ENCODE assay signal across 22 mouse cellular contexts in genomic region chr1:195019062-195019600, GRCm38 (mm10).
DNase-seq lines count a peak whose midpoint lies in the region; TF ChIP-seq lines count a peak whose summit lies in the region.
"Had no signal": no experiment of that assay in that cellular context is flagged by ENCODE, and none has a peak within 500 bp of the region (broad histone marks: within the 10 kb centered on the region; RNA-seq: fewer than 3 reads in every experiment).

No protein-coding gene starts in this region.

- peak; percentile 34 to 42 for DNase-seq in cerebellum, adult 18-20 months
- DNase-seq in cerebellum, postnatal 14 days, result no peak
- peak; percentile 93 for DNase-seq in heart, adult 11 months
- no peak for DNase-seq in heart, adult 8-10 months (ENCODE audit: low spot score)
- no peak for DNase-seq in layer of hippocampus, adult 2 months (ENCODE audit: low spot score in 2 of 2)
- DNase-seq in layer of hippocampus, postnatal 36 days, result no peak
- DNase-seq in brain, adult 2 months (ENCODE audit: low read depth, low spot score), result peak; percentile 68
- DNase-seq in thymus, postnatal 10 days (ENCODE audit: low spot score in 2 of 2), result no peak
- DNase-seq: adrenal gland, postnatal 10 days; forebrain, postnatal 0 days; gastrocnemius, postnatal 10 days; kidney, postnatal 10 days; thymus, adult 2 months; thymus, postnatal 4 days had no signal

- peak overlapping the region; percentile 75 for H3K4me3 ChIP-seq in layer of hippocampus, adult 2 months
- H3K4me3 ChIP-seq: embryonic facial prominence, embryonic 10.5 days; embryonic facial prominence, embryonic 15.5 days; forebrain, embryonic 12.5 days; heart, embryonic 12.5 days; limb, embryonic 12.5 days; liver, embryonic 15.5 days; lung, embryonic 15.5 days had no signal

- H3K27ac ChIP-seq in layer of hippocampus, adult 2 months, result peak overlapping the region; percentile 97
- H3K27ac ChIP-seq: embryonic facial prominence, embryonic 10.5 days; embryonic facial prominence, embryonic 15.5 days; forebrain, embryonic 12.5 days; hindbrain, embryonic 14.5 days; limb, embryonic 12.5 days; liver, embryonic 15.5 days; lung, embryonic 15.5 days had no signal

- no peak for TF ChIP-seq CTCF in layer of hippocampus, adult 2 months (conservative IDR thresholded peaks at IDR 0.05)

Comparison
In these comparisons a context has a peak if more than half of its experiments do, and no peak if none do; other contexts are left out.
1. DNase-seq: peak in cerebellum, adult 18-20 months (2 of 2), heart, adult 11 months (single experiment) and brain, adult 2 months (single experiment); none in cerebellum, postnatal 14 days (0 of 2), heart, adult 8-10 months (single experiment), layer of hippocampus, adult 2 months (0 of 2), layer of hippocampus, postnatal 36 days (0 of 2) and thymus, postnatal 10 days (0 of 2).